Mouse (Mus musculus) kidney, adult 2 months (tissue): ENCODE measurements around the gene Pfas.

Experiments
- CTCF ChIP-seq: fragments of 200-500 bp; conservative IDR thresholded peaks from 2 replicates; pipeline ENCODE4 v1.5.1; 2011; ENCODE audit warnings: low read depth, mild to moderate bottlenecking, control low read depth, low read length, moderate library complexity, mixed read lengths; ENCODE audit not compliant: insufficient read depth, insufficient read length
- POLR2A ChIP-seq: fragments of 200-500 bp; IDR thresholded peaks from one replicate; pipeline ENCODE4 v1.6.1; 2011; ENCODE audit warnings: low read depth, low read length, control low read depth

DNA sequence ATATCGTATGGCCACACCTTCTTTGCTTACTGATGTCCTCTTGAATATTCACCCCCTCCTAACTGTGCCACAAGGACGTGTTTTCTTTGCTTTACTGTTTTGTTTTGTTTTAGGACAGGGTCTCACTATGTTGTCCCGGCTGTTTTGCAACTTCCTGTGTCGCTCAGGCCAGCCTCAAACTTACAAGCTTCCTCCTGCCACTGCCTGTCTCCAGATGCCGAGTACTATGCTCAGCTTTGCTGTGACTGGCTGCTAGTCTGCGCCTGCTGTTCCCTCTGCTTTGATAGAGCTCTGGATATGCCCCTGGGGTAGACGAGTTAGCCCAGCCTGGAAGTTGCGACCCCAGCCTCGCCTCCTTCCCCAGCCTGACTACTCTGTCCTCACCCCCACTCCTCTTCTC is 25.3 kb upstream of the Pfas start:
- TF ChIP-seq POLR2A: no peak
- TF ChIP-seq CTCF: no peak
